Mouse (Mus musculus) spleen, postnatal 4 days (tissue): ENCODE data around the gene Zfp697.
"Not testable (repeated sequence)": the region's sequence is repeated elsewhere in the genome, so short reads cannot be mapped to it uniquely, and the experiment has no call there.

ENCODE experiments used
- DNase-seq, 2 experiments: peaks; one replicate each; pipeline ENCODE4 v3.0.0; 2022; ENCODE audit warnings: low spot score in 2 of 2

The Zfp697 gene

DNA sequence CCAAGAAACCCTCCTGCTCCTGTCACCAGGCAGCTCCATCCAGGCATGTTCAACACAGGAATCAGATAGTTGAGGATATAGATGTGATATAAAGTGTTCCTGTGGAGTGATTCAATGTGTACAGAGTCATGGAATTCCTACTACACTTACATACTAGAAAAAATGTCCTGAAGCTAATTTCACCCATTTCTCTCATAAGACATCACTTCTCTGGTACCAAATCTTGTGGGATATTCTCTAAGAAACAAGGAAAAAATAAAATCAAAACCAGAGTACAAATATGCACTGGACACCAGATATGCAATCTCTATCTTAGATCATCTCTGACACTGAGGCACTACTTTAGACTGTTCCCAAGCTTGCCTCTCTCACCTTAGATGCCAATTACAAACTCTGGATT lies 247.9 kb downstream of the Zfp697 start, which contains the start of gene Hsd3b5:
Gene Hsd3b5, minus strand, starts transcription at position 101 of the 400 bp plus-strand sequence.
- no peak for DNase-seq

DNA sequence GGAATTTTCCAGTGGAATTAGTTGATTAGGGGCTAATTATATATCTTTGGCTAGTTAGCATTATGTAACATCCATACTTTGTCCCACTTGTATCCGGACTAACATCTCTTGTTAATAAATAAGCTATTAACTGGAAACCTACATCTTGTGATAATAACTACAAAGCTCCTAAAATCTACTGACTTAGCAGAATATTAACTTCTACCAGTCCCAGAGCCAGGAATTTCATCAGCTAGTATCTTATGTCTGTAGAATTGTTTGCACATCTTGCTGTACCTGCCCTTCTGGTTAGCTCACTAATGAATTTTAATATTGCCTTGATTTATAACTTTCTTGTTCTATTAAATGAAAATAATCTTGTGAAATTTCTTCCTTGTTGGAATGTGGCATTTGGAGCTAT lies 252.9 kb downstream of the Zfp697 start:
- DNase-seq: no peak

DNA sequence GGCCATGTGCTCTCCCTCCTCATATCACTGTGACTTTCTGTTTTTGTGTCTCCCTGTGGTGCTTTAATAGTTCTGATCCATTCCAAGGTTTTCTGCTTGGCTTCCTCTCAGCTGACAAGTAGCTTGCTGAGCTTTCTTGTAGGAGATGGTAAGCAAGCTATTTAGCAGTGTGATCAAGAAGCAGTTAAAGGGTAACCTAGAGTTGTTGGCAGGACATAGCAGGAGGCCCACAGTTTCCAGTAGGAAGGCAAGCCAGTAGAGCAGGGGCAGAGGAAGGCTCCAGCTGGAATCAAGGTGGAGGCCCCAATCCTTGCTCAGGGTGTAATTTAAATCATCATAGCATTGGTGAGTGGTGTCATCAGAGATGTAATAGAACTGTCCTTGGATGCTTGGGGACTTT lies 298.5 kb downstream of the Zfp697 start:
- no peak for DNase-seq

DNA sequence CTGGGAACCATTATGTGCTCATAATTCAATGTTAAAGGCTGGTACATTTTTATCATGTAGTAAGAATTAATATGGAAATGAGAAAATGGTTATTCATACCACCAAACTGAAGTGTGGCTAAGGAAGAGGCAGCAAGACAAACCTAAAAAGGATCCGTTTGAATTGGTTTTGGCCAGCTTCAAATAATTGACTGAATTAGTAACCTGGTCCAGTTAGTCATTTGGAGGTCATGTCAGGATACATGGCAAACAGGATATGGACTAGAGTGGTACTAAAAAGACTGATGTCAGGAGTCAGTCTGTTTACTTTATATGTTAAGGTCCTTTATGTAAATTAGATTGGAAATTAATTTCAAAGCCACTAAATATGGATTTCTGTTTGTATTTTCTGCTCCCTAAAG lies 300.1 kb downstream of the Zfp697 start:
- DNase-seq: no peak

DNA sequence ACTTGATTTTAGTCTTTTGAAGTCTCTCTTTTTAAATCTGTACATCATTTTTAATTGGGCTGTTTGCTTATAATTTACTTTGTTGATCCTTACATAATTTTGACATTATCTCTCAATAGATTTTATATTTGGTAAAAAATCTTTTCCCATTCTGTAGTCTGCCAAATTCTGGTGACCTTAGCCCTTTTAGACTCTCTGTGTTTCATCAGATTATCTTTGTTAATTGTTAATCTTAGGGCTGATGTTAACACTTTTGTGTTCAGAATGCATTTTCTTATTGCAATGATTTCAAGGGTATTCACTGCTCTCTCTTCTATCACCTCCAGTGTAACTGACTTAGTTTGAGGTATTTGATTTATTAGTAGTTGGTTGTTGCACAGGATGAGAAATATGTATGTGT lies 338.5 kb downstream of the Zfp697 start:
- DNase-seq: no peak

DNA sequence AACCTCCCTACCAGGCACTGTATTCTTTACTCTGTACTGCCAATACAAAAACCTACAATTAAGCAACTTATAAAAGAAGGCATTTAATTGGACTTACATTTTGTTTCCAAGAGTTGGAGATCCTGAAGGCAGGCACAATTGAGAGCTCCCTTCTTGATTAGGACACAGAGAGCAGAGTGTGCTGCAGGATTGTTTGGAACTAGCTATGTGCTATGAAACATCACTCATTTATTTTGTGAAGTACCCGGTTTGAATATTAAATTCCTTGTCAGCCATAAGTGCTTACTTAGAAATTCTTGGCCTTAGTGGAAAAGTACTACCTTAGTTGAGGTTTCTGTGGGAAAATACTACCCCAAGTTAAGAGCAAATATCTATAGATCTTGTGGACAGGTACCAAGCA lies 342.1 kb downstream of the Zfp697 start, which contains the start of gene Hsd3b2:
Gene Hsd3b2, minus strand, starts transcription at position 168 of the 400 bp plus-strand sequence.
- DNase-seq: no peak

DNA sequence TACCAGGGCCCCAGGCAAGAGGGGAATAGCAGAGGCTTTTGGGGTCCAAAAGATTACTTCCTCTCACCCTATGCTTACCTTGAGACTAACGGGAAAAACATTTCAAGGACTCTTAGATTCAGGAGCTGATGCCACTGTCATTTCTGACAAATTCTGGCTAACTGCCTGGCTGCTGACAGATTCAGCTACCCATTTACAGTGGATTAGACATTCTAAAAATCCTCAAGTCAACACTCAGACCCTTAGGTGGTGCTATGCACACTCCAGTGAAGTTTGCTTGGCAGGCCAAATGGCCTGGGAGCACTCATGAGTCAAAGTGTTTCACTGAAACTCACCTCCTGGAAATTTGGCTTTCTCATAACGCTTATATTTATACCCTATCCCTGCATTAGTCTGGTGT lies 344.0 kb downstream of the Zfp697 start:
- DNase-seq: no peak

DNA sequence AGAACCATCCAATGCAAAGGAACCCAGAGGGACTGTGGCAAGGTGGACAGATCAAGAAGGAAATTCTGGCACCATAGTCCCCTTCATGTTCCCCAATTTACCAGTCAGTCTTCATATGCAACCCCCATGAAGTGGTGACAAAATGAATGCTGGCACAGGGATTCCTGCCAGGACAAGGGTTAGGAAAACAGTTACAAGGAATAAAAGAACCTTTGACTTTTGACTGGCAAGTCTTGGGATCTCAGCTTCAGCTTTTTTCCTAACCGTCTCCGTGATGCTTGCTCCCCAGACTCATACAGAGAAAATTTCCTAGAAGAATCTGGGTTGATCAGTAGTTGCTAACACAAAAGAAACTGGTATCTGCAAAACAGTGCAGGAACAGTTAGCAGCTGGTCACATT lies 351.5 kb downstream of the Zfp697 start:
- no peak for DNase-seq

DNA sequence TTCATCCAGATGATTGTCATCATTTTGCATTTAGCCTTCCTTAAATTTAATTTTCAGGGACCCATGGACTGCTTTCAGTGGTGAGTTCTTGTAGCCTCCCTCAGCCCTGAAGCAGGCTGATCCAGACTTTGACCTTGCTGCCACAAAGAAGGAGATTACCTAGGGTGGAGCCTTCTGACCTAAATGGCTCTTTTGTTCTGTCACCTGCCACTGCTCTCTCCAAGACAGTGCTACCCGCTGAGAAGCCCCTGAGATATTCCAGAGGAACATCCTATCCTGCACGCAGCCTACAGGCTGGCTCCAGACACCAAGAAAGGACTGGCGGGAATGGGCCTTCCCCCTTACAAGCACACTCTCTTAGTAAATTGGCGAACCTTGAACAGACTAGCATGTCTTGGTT lies 352.1 kb downstream of the Zfp697 start:
- no peak for DNase-seq

DNA sequence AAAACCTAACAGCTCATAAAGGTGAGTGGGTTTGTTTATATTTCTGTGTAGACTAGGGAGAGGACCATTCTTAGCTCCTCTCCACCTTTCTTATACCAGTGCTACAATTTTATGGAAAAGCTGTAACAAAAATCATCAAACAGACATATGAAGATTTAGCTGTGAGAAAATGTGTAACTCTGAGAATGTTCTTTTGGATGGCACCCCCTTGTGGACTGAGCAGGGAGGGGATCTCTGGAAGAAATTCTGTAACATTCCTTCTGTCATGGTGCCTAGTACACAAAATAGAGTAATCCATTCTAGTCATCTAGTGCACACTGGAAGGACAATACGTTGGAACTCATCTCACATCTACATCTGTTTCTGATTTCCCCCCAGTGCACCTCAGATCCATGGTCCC lies 358.8 kb downstream of the Zfp697 start:
- DNase-seq: not testable (repeated sequence)

DNA sequence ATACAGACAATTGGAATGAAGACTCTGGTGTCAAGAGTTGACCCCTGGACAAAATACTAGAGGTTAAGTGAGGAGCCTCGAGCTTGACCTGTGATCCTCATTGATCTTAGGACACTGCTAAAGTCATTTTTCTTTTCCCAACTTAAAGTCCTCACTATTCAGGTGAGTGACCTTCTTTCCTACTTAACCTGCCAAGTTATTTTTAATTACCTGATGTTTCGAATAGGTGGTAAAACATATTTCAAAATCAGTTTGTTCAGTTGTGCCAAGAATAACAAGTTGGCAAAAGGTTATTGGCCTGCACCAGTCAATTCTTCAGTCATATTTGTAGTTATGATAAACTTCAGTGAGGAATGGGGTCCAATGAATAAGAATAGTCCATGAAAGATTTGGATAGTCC lies 369.9 kb downstream of the Zfp697 start:
- DNase-seq: no peak

DNA sequence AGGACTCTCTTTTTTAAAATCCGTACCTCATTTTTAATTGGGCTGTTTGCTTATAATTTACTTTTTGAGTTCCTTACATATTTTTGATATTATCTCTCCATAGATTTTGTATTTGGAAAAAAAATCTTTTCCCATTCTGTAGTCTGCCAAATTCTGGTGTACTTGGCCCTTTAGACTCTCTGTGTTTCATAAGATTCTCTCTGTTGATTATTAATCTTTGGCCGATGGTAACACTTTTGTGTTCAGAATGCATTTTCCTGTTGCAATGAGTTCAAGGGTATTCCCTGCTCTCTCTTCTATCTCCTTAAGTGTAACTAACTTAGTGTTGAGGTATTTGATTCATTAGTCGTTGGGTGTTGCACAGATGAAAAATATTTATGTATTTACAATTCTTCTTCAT lies 374.6 kb downstream of the Zfp697 start:
- DNase-seq: no peak

DNA sequence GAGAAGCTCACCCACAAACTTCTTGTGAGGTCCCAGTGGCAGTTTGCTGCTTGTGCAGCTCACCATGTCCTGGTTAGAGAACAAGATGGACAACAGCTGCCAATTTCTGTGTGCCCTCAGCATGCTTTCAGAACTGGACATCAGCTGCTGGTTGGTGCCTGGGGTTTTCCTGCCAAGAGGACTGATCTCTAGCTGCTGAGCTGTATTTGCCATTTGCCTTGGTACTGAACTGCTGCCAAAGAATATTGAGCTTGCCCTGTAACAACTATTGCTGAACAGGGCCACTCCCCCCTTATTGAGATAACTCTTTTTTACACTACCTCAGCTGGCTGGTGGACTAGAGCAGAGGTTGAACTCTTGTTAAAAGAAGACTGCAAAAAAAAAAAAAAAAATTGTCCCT lies 381.9 kb downstream of the Zfp697 start:
- DNase-seq: no peak

DNA sequence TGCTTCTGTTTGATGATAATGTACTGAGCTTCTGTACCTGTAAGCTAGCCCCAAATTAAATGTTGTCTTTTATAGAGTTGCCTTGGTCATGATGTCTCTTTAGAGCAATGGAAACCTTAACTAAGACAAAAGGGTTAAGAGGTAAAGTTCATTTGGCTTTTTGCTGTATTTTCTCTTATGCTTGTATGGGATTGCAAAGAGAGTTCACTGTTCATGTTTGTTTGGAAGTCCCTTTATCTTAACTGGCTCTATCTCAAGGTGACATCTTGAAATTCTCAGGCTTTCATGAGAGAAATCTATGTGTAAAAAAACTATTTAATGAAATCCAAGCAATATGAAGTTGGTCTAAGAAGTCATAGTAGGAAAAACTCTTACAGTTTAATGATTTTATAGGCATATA lies 398.7 kb downstream of the Zfp697 start:
- no peak for DNase-seq

DNA sequence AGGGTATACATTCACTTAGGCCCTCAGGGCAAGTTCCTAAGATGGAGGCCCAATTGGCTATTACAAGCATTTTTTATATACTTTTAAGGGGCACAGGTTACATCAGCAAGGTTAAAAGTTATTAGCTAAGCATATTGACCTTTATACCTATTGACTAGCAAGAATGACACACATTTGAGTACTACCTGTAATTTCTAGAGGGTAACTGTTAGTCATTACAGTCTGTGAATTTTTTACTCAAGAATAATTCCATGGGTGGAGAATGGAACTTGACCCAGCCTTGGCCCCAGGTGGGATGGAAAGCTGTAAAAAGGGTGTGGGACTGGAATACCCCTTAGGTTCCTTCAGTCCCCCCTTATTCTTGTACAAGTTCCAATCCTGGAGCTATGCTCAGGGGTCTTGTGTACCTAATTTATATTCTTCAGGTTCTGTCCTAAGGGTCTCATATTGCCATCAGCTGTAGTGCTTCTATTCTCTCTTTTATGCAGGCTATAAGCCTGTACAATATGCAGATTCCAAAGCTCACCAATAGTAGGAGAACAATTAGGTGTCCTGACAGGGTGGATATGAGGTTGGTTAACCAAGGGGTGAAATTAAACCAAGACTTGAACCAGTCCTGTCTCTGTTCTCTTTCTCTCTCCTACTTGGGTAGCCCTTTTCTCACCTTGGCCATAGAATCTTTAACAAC lies 400.1 kb downstream of the Zfp697 start:
- DNase-seq: no peak

DNA sequence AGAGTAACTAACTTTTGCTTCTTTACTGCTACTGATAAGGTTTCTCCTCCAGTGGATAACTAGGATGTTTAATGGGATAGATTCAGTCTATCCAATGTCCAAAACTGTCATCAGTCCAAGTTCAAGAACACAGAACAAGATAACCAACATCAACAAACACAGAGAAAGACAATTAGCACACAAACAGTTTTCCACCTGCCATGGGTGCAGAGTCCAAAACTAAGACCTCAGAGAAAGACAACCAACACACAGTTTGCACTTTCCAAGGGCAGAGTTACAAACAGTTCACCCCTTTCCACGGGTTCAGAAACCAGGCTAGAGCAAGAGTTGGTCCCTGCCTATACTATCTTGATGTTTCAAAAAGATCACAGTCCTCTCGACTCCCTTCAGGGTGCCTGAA lies 404.3 kb downstream of the Zfp697 start:
- no peak for DNase-seq
